Mouse (Mus musculus) stomach, postnatal 0 days (tissue): ENCODE measurements around the gene 1810055G02Rik. TPM values are rescaled to one million over a fixed set of nuclear protein-coding genes. Genes with fewer than 3 reads are reported as not detected.
A peak's percentile ranks its signal among the peaks of the same experiment; 100 is the strongest.

Experiments
- ATAC-seq: fragments of 200-750 bp; cut with Nextera tagmentation; 2 replicates; pipeline ENCODE4 v1.8.0; 2017; ENCODE audit not compliant: low FRiP score, low TSS enrichment
- DNase-seq: peaks from one replicate; pipeline ENCODE4 v3.0.0-alpha.2; 2016; ENCODE audit warnings: low spot score
- H3K27ac ChIP-seq: fragments of 300-500 bp; sonication (generic); replicated peaks from 2 replicates; pipeline ENCODE4 v1.5.1; 2014; ENCODE audit warnings: mild to moderate bottlenecking, control low read depth
- H3K27me3 ChIP-seq: fragments of 300-500 bp; sonication (generic); 2 replicates; pipeline ENCODE4 v1.6.1; 2014; ENCODE audit warnings: low read length; ENCODE audit not compliant: control insufficient read depth, insufficient read depth
- H3K36me3 ChIP-seq: fragments of 300-500 bp; sonication (generic); 2 replicates; pipeline ENCODE4 v1.6.1; 2014; ENCODE audit warnings: low read length, mixed read lengths; ENCODE audit not compliant: control insufficient read depth, insufficient read depth
- H3K4me1 ChIP-seq: fragments of 300-500 bp; sonication (generic); replicated peaks from 2 replicates; pipeline ENCODE4 v1.6.1; 2014; ENCODE audit warnings: antibody characterized with exemption; ENCODE audit not compliant: control insufficient read depth, insufficient read depth
- H3K4me2 ChIP-seq: fragments of 300-500 bp; sonication (generic); replicated peaks from 2 replicates; pipeline ENCODE4 v1.6.1; 2014; ENCODE audit warnings: low read depth, mild to moderate bottlenecking, control low read depth, moderate library complexity
- H3K4me3 ChIP-seq: fragments of 300-500 bp; sonication (generic); 2 replicates; pipeline ENCODE4 v1.5.1; 2014; ENCODE audit warnings: low read depth, low read length, control low read depth
- H3K9ac ChIP-seq: fragments of 300-500 bp; sonication (generic); 2 replicates; pipeline ENCODE4 v1.6.1; 2014; ENCODE audit warnings: mild to moderate bottlenecking, low read length, control low read depth, mixed read lengths
- H3K9me3 ChIP-seq: fragments of 300-500 bp; sonication (generic); 2 replicates; pipeline ENCODE4 v1.6.1; 2016; ENCODE audit warnings: low read length; ENCODE audit not compliant: control insufficient read depth
- CTCF ChIP-seq: IDR thresholded peaks from 2 replicates; pipeline ENCODE4 v1.5.1; 2016; ENCODE audit warnings: antibody characterized with exemption, low read depth, mild to moderate bottlenecking, moderate library complexity
- EP300 ChIP-seq: optimal IDR thresholded peaks from 2 replicates; pipeline ENCODE3; 2016; ENCODE audit warnings: antibody characterized with exemption
- WGBS: fragments of 180-500 bp; shearing (Covaris S2); extraction: QIAGEN DNeasy Blood & Tissue Kit; methylation state at CpG from one replicate; pipeline ENCODE4 v1.1.7; 2014; 5-methylcytosine and 5-hydroxymethylcytosine counted together
- polyA plus RNA-seq: library from polyadenylated mRNA; unstranded; fragments of >200 nt; fragmentation: Nextera tagmentation; extraction: Ambion mirVana; gene quantifications from 2 replicates; pipeline ENCODE4 v1.2.1, GENCODE M21; 2015

Gene 1810055G02Rik
- polyA plus RNA-seq, 1 experiment from 2014 or later: 18.8 TPM

- DNase-seq (no peak), ATAC-seq (no peak)
- Histone ChIP-seq H3K27me3 (no peaks in the 10 kb centered on the region), H3K27ac (peak overlapping the region; percentile 74; the same call in 1 of the 2 replicates), H3K4me3 (no peak overlapping the region), H3K9me3 (no peaks in the 10 kb centered on the region), H3K4me2 (no peak overlapping the region), H3K9ac (no peak overlapping the region), H3K36me3 (no peaks in the 10 kb centered on the region), H3K4me1 (peaks cover 21% of the 10 kb centered on the region)
- TF ChIP-seq EP300 (no peak), CTCF (no peak)
- WGBS: 64% methylated on average over 10 of the region's 10 CpGs
Observed at GRCm38 (mm10) chr19:3668551-3668950, 39.5 kb upstream of the 1810055G02Rik start.

- Histone ChIP-seq H3K36me3 (no peaks in the 10 kb centered on the region), H3K9me3 (no peaks in the 10 kb centered on the region), H3K4me1 (peaks cover 21% of the 10 kb centered on the region), H3K4me3 (no peak overlapping the region), H3K4me2 (peak overlapping the region; percentile 21; the same call in 1 of the 2 replicates), H3K27me3 (no peaks in the 10 kb centered on the region), H3K9ac (no peak overlapping the region; the same call in 1 of the 2 replicates), H3K27ac (peak overlapping the region; percentile 74)
- peak; percentile 82 for DNase-seq
- WGBS: 39% methylated on average over 13 of the region's 13 CpGs
- no peak for TF ChIP-seq EP300
- TF ChIP-seq CTCF: peak; percentile 37; the same call in 1 of the 2 replicates
- ATAC-seq: peak; percentile 87
Observed at GRCm38 (mm10) chr19:3669100-3669499, 39.0 kb upstream of the 1810055G02Rik start.

GRCm38 (mm10) chr19:3673149-3673548, 34.9 kb upstream of the 1810055G02Rik start:
- H3K4me3 ChIP-seq: no peak overlapping the region
- peaks cover 6% of the 10 kb centered on the region; the same call in 1 of the 2 replicates for H3K4me1 ChIP-seq
- DNase-seq (no peak), ATAC-seq (no peak)
- TF ChIP-seq CTCF: peak; percentile 57
- TF ChIP-seq EP300: no peak
- 93% methylated on average over 2 of the region's 2 CpGs for WGBS
- no peaks in the 10 kb centered on the region for H3K36me3 ChIP-seq
- H3K9me3 ChIP-seq: no peaks in the 10 kb centered on the region
- H3K9ac ChIP-seq: no peak overlapping the region
- H3K27me3 ChIP-seq: no peaks in the 10 kb centered on the region
- no peak overlapping the region for H3K4me2 ChIP-seq
- no peak overlapping the region for H3K27ac ChIP-seq

- no peaks in the 10 kb centered on the region for H3K9me3 ChIP-seq
- H3K27ac ChIP-seq: no peak overlapping the region
- H3K27me3 ChIP-seq: no peaks in the 10 kb centered on the region
- H3K4me1 ChIP-seq: peaks cover 4% of the 10 kb centered on the region; the same call in 1 of the 2 replicates
- H3K36me3 ChIP-seq: no peaks in the 10 kb centered on the region
- H3K9ac ChIP-seq: no peak overlapping the region
- DNase-seq: no peak
- TF ChIP-seq EP300 (no peak), CTCF (no peak)
- WGBS: 71% methylated on average over 8 of the region's 8 CpGs
- no peak overlapping the region for H3K4me3 ChIP-seq
- H3K4me2 ChIP-seq: no peak overlapping the region
- no peak for ATAC-seq
Observed at GRCm38 (mm10) chr19:3674122-3674855, 33.8 kb upstream of the 1810055G02Rik start.

GRCm38 (mm10) chr19:3680732-3681131, 27.4 kb upstream of the 1810055G02Rik start:
- Histone ChIP-seq H3K9ac (no peak overlapping the region), H3K4me1 (peaks cover 8% of the 10 kb centered on the region)
- no peak for ATAC-seq

More at GRCm38 (mm10) chr19:3680732-3681131, 27.4 kb upstream of the 1810055G02Rik start:
- no peak for DNase-seq
- H3K4me2 ChIP-seq: no peak overlapping the region
- 73% methylated on average over 7 of the region's 7 CpGs for WGBS
- no peak overlapping the region for H3K4me3 ChIP-seq
- no peaks in the 10 kb centered on the region for H3K27me3 ChIP-seq
- peak overlapping the region; percentile 53 for H3K27ac ChIP-seq
- no peaks in the 10 kb centered on the region for H3K9me3 ChIP-seq
- no peaks in the 10 kb centered on the region for H3K36me3 ChIP-seq
- TF ChIP-seq EP300 (no peak), CTCF (no peak)
